Mouse (Mus musculus): ENCODE data around the gene Marveld1. TPM values are rescaled to one million over a fixed set of nuclear protein-coding genes. Genes with fewer than 3 reads are reported as not detected.

Marveld1 gene
- total RNA-seq (2021), result 1 to 10 TPM; 9.8 to 9.9 TPM

GRCm38 (mm10) chr19:42147170-42147768, at the start of gene Marveld1:
Gene Marveld1, plus strand, starts transcription at chr19:42147400.
- peak in 1 of 2 experiments; percentile 66 for DNase-seq (ENCODE audit: low spot score in 2 of 2)
- intact Hi-C loops (cut with DNase I), result loop anchor here (5.0 kb wide), 1 partner anchor 55 kb away; the partner anchor contains the start of gene Pi4k2a

- DNase-seq (ENCODE audit: low spot score in 2 of 2), result no peak
- intact Hi-C loops (cut with DNase I), result no loop called here
These were observed 47.8 kb upstream of the Marveld1 start for GRCm38 (mm10) chr19:42099406-42099805.

- intact Hi-C loops (cut with DNase I), result no loop called here
- DNase-seq (ENCODE audit: low spot score in 2 of 2), result no peak
These were observed 42.5 kb upstream of the Marveld1 start for GRCm38 (mm10) chr19:42104681-42105080.

GRCm38 (mm10) chr19:42115783-42116335, 31.3 kb upstream of the Marveld1 start:
- DNase-seq (ENCODE audit: low spot score in 2 of 2), result no peak
- intact Hi-C loops (cut with DNase I), result no loop called here

- intact Hi-C loops (cut with DNase I), result no loop called here
- DNase-seq (ENCODE audit: low spot score in 2 of 2), result no peak
These were observed 29.1 kb upstream of the Marveld1 start for GRCm38 (mm10) chr19:42118142-42118541.

GRCm38 (mm10) chr19:42118596-42118995, 28.6 kb upstream of the Marveld1 start:
- intact Hi-C loops (cut with DNase I), result no loop called here
- DNase-seq (ENCODE audit: low spot score in 2 of 2), result no peak

- intact Hi-C loops (cut with DNase I), result no loop called here
- DNase-seq (ENCODE audit: low spot score in 2 of 2), result no peak
These were observed 26.7 kb upstream of the Marveld1 start for GRCm38 (mm10) chr19:42120451-42120850.

- DNase-seq (ENCODE audit: low spot score in 2 of 2), result no peak
These were observed 22.5 kb upstream of the Marveld1 start for GRCm38 (mm10) chr19:42124684-42125083.

GRCm38 (mm10) chr19:42125501-42126218, 21.5 kb upstream of the Marveld1 start:
- intact Hi-C loops (cut with DNase I), result loop anchor here (5.0 kb wide), 1 partner anchor 33 kb away; the partner anchor contains the start of gene Pi4k2a
- no peak for DNase-seq (ENCODE audit: low spot score in 2 of 2)

More at GRCm38 (mm10) chr19:42124684-42125083, 22.5 kb upstream of the Marveld1 start:
- intact Hi-C loops (cut with DNase I), result loop anchor here (5.0 kb wide), 1 partner anchor 32 kb away; the partner anchor contains the start of gene Pi4k2a

- DNase-seq (ENCODE audit: low spot score in 2 of 2), result no peak
- intact Hi-C loops (cut with DNase I), result loop anchor here (5.0 kb wide), 1 partner anchor 34 kb away; the partner anchor contains the start of gene Pi4k2a
These were observed 21.0 kb upstream of the Marveld1 start for GRCm38 (mm10) chr19:42126219-42126605.

- DNase-seq (ENCODE audit: low spot score in 2 of 2), result no peak
- intact Hi-C loops (cut with DNase I), result loop anchor here (5.0 kb wide), 1 partner anchor 35 kb away; the partner anchor contains the start of gene Pi4k2a
These were observed 20.2 kb upstream of the Marveld1 start for GRCm38 (mm10) chr19:42127024-42127423.

- no peak for DNase-seq (ENCODE audit: low spot score in 2 of 2)
- intact Hi-C loops (cut with DNase I), result loop anchor here (5.0 kb wide), 1 partner anchor 36 kb away; the partner anchor contains the start of gene Pi4k2a
These were observed 19.0 kb upstream of the Marveld1 start for GRCm38 (mm10) chr19:42128052-42128740.

- intact Hi-C loops (cut with DNase I), result loop anchor here (5.0 kb wide), 1 partner anchor 37 kb away; the partner anchor contains the start of gene Pi4k2a
- peak; percentile 97 to 99 for DNase-seq (ENCODE audit: low spot score in 2 of 2)
These were observed 18.3 kb upstream of the Marveld1 start, which contains the start of gene Avpi1 for GRCm38 (mm10) chr19:42128787-42129508. Gene Avpi1, minus strand, starts transcription at chr19:42129059.

GRCm38 (mm10) chr19:42129509-42130293, 17.5 kb upstream of the Marveld1 start:
- DNase-seq (ENCODE audit: low spot score in 2 of 2), result peak; percentile 32 to 78
- intact Hi-C loops (cut with DNase I), result loop anchor here (5.0 kb wide), 1 partner anchor 37 kb away; the partner anchor contains the start of gene Pi4k2a

- intact Hi-C loops (cut with DNase I), result no loop called here
- no peak for DNase-seq (ENCODE audit: low spot score in 2 of 2)
These were observed 16.9 kb upstream of the Marveld1 start for GRCm38 (mm10) chr19:42130294-42130606.

- DNase-seq (ENCODE audit: low spot score in 2 of 2), result no peak
- intact Hi-C loops (cut with DNase I), result no loop called here
These were observed 16.1 kb upstream of the Marveld1 start for GRCm38 (mm10) chr19:42131101-42131500.

GRCm38 (mm10) chr19:42135070-42135469, 12.1 kb upstream of the Marveld1 start:
- intact Hi-C loops (cut with DNase I), result no loop called here
- no peak for DNase-seq (ENCODE audit: low spot score in 2 of 2)

- DNase-seq (ENCODE audit: low spot score in 2 of 2), result no peak
- intact Hi-C loops (cut with DNase I), result no loop called here
These were observed 11.1 kb upstream of the Marveld1 start for GRCm38 (mm10) chr19:42136126-42136525.
